In the genomic region with DNA sequence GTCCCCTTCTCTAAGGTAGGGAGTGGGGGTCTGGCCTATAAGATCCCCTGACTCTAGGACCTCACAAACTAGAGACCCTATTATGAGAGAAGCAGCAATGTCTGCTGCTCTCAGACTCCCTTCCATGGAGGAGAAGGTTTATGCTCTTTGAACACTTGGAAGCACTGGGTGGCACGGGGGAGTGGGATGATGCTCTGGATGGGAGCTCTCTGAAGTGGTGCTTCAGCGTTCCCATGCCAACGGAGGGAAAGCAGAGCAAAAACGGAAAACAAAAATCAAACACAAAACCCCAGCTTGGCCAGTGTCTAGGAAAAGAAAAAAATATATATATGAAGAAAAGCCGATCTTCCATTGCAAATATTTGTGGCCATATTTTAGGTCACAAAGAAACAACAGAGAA, we compare ENCODE assay signal across 14 mouse cellular contexts. TPM values are rescaled to one million over a fixed set of nuclear protein-coding genes. Genes with fewer than 3 reads are reported as not detected.
A peak's percentile ranks its signal among the peaks of the same experiment; 100 is the strongest.
DNase-seq lines count a peak whose midpoint lies in the region; ATAC-seq lines count a peak whose summit lies in the region.
"Had no signal": no experiment of that assay in that cellular context is flagged by ENCODE, and none has a peak within 500 bp of the region (broad histone marks: within the 10 kb centered on the region; RNA-seq: fewer than 3 reads in every experiment).

No protein-coding gene starts in this region.

- intact Hi-C loops in left cerebral cortex, postnatal 10 days (cut with DNase I): no loop called here

- peak; percentile 71 for ATAC-seq in frontal cortex, adult (ENCODE audit: low TSS enrichment)

- peak; percentile 37 to 40 for DNase-seq in layer of hippocampus, adult 8-10 months (ENCODE audit: low spot score in 2 of 2)
- no peak for DNase-seq in layer of hippocampus, postnatal 36 days
- peak; percentile 30 to 43 for DNase-seq in left cerebral cortex, postnatal 10 days (ENCODE audit: extremely low spot score in 1 of 2, low spot score in 2 of 2)
- peak; percentile 51 for DNase-seq in right cerebral cortex, postnatal 25 days
- no peak for DNase-seq in cerebellum, postnatal 36 days
- no peak for DNase-seq in spleen, adult 18-20 months
- DNase-seq: adrenal gland, postnatal 36 days; B cell, adult 2 months; cerebellum, adult 18-20 months; heart, postnatal 14 days; kidney, adult 2 months; kidney, postnatal 14 days; thymus, adult 18-20 months had no signal

RNA-seq across cellular contexts. Expression of a gene that starts 33.0 kb away (rescaled TPM):
- 100 to 1,000 TPM; 597 to 781 (median 683) TPM for total RNA-seq in layer of hippocampus, adult 8-10 months (2022)
- total RNA-seq in layer of hippocampus, postnatal 36 days (2021): 100 to 1,000 TPM; 709 to 721 TPM
- 100 to 1,000 TPM; 219 to 226 TPM for total RNA-seq in left cerebral cortex, postnatal 10 days (2021)

Comparison
In these comparisons a context has a peak if more than half of its experiments do, and no peak if none do; other contexts are left out.
1. DNase-seq: peak in layer of hippocampus, adult 8-10 months (2 of 2), left cerebral cortex, postnatal 10 days (2 of 2) and right cerebral cortex, postnatal 25 days (single experiment); none in layer of hippocampus, postnatal 36 days (0 of 2), cerebellum, postnatal 36 days (0 of 2) and spleen, adult 18-20 months (0 of 2).